Mouse (Mus musculus) hindbrain, postnatal 0 days (tissue): Measurements from ENCODE around the gene Clint1. TPM values are rescaled to one million over a fixed set of nuclear protein-coding genes. Genes with fewer than 3 reads are reported as not detected.

Source experiments
- ATAC-seq: fragments of 200-750 bp; cut with Nextera tagmentation; 2 replicates; pipeline ENCODE4 v1.8.0; 2017; ENCODE audit warnings: mild to moderate bottlenecking, moderate TSS enrichment, moderate library complexity
- DNase-seq: peaks from one replicate; pipeline ENCODE4 v3.0.0-alpha.2; 2015; ENCODE audit warnings: low spot score
- H3K27ac ChIP-seq: fragments of 300-500 bp; sonication (generic); 2 replicates; pipeline ENCODE4 v1.5.1; 2014; ENCODE audit warnings: mild to moderate bottlenecking
- H3K27me3 ChIP-seq: fragments of 300-500 bp; sonication (generic); 2 replicates; pipeline ENCODE4 v1.6.1; 2014; ENCODE audit warnings: low read length, mixed read lengths; ENCODE audit not compliant: insufficient read depth
- H3K36me3 ChIP-seq: fragments of 300-500 bp; sonication (generic); 2 replicates; pipeline ENCODE4 v1.6.1; 2014; ENCODE audit warnings: low read length, mixed read lengths; ENCODE audit not compliant: insufficient read depth
- H3K4me1 ChIP-seq: fragments of 300-500 bp; sonication (generic); 2 replicates; pipeline ENCODE4 v1.6.1; 2014; ENCODE audit warnings: antibody characterized with exemption, low read length, mixed read lengths; ENCODE audit not compliant: insufficient read depth
- H3K4me2 ChIP-seq: fragments of 300-500 bp; sonication (generic); 2 replicates; pipeline ENCODE4 v1.6.1; 2014; ENCODE audit warnings: low read depth, mild to moderate bottlenecking, low read length, moderate library complexity, mixed read lengths
- H3K4me3 ChIP-seq: fragments of 300-500 bp; sonication (generic); 2 replicates; pipeline ENCODE4 v1.5.1; 2014; ENCODE audit warnings: low read length
- H3K9ac ChIP-seq: fragments of 300-500 bp; sonication (generic); replicated peaks from 2 replicates; pipeline ENCODE4 v1.6.1; 2014; ENCODE audit warnings: mild to moderate bottlenecking, low read length, moderate library complexity, mixed read lengths
- H3K9me3 ChIP-seq: fragments of 300-500 bp; sonication (generic); 2 replicates; pipeline ENCODE4 v1.6.1; 2016; ENCODE audit warnings: low read length, mixed read lengths
- CTCF ChIP-seq: IDR thresholded peaks from 2 replicates; pipeline ENCODE4 v1.5.1; 2016; ENCODE audit warnings: antibody characterized with exemption, control low read depth, low read depth
- WGBS: fragments of 180-500 bp; shearing (Covaris S2); extraction: QIAGEN DNeasy Blood & Tissue Kit; methylation state at CpG from one replicate; pipeline ENCODE4 v1.1.7; 2014; 5-methylcytosine and 5-hydroxymethylcytosine counted together
- polyA plus RNA-seq: library from polyadenylated mRNA; unstranded; fragments of >200 nt; fragmentation: Nextera tagmentation; extraction: Ambion mirVana; gene quantifications from 2 replicates; pipeline ENCODE4 v1.2.1, GENCODE M21; 2015
- total RNA-seq: library from RNA; depleted of rRNA; stranded (reverse); fragments of >200 nt; gene quantifications from 2 replicates; pipeline ENCODE4 v1.2.3, GENCODE M21; 2014; rRNA removed

Clint1 gene
- total RNA-seq (26.5 and 30.4 TPM in 2 replicates), polyA plus RNA-seq (31.0 and 31.8 TPM in 2 replicates)

DNA sequence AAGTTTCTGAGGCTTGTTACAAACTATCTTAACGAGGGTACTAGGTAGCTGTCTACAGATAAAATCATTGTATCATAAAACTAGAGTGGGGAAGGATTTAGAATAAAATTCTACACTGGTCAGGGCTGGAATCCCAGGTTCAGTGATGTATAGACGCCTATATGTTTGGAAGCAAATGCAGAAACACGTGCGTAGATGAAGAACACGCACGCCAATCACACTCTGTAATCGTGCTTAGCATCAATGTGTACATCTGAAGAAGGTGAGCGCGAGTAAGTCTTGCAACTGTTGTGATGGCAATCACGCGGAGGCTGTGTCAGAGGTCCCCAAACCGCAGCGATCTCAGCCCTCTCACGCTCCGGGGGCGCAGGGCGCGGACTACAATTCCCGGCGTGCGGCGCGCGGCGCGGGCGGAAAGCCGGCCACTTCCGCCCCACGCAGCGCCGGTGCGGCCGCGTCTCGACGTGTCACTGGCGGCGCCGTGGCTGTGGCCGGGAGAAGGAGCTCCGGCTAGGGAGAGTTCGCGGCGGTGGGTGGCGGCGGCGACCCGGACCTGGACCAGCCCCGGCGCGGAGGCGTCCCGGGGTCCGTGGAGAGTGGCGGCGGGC lies at the start of gene Clint1:
TSS of gene Clint1 (plus strand) at position 536 of the 608 bp plus-strand sequence.
- Histone ChIP-seq H3K4me3 (peak within 1 kb of the TSS; percentile 95), H3K9me3 (no peaks in the 10 kb centered on the region), H3K27me3 (no peaks in the 10 kb centered on the region), H3K36me3 (no peaks in the 10 kb centered on the region), H3K4me2 (peak within 1 kb of the TSS; percentile 89), H3K27ac (peak within 1 kb of the TSS; percentile 79), H3K9ac (peak within 1 kb of the TSS; percentile 90), H3K4me1 (peaks cover 4% of the 10 kb centered on the region; the same call in 1 of the 2 replicates)
- ATAC-seq (peak; percentile 96), DNase-seq (peak; percentile 92)
- WGBS: under 1% methylated on average over 51 of the region's 57 CpGs
- TF ChIP-seq CTCF: no peak

DNA sequence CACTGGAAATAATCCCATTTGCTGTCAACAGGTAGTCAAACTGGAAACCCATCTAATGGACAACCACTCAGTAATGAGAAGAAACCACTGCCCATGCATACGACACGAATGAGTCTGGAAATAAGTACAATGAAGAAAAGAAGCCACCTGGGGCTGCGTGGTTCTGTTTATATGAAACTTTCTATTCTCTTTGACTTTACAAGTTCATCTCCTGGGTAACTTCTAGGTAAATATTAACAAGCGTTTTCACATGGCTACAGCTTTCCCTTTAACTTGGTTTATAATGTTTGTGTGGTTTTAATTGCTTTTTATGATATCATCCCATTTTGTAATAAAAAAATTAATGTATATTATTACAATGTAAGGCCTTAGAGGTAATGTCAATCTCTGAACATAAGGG lies 47.8 kb upstream of the Clint1 start:
- TF ChIP-seq CTCF: no peak
- no peak for ATAC-seq

DNA sequence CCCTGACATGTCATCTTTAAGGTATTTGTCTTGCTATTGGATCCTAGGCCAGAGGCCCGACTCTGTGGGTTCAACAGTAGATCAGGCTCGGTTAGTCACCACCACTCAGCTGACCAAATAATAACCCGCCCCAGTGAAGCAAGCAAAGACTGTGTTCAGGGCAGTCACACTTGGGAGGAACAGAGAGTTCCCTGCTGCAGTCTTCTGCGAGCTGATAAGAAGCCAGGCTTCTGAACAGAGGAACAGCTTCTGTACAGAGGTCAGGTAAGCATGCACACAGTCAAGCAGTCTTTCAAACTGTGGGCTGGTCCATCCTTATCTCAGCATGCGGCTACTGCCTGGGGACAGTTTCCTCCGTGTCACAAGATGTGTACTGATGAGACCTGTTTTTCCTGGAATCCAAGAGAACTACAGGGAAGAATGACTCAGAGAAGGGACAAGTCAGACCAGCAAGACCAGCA lies 46.5 kb upstream of the Clint1 start:
- 85% methylated on average over 6 of the region's 6 CpGs for WGBS
- DNase-seq (no peak), ATAC-seq (no peak)
- no peaks in the 10 kb centered on the region for H3K36me3 ChIP-seq
- H3K4me3 ChIP-seq: no peak overlapping the region
- H3K27ac ChIP-seq: no peak overlapping the region
- TF ChIP-seq CTCF: no peak
- H3K27me3 ChIP-seq: no peaks in the 10 kb centered on the region
- no peaks in the 10 kb centered on the region for H3K4me1 ChIP-seq
- no peak overlapping the region for H3K9ac ChIP-seq
- H3K4me2 ChIP-seq: no peak overlapping the region
- no peaks in the 10 kb centered on the region for H3K9me3 ChIP-seq

More for the DNA sequence above, 47.8 kb upstream of the Clint1 start:
- Histone ChIP-seq H3K27ac (no peak overlapping the region), H3K9me3 (no peaks in the 10 kb centered on the region), H3K4me1 (no peaks in the 10 kb centered on the region), H3K36me3 (no peaks in the 10 kb centered on the region), H3K27me3 (no peaks in the 10 kb centered on the region), H3K9ac (no peak overlapping the region), H3K4me2 (no peak overlapping the region), H3K4me3 (no peak overlapping the region)
- WGBS: 78% methylated on average over 4 of the region's 4 CpGs
- DNase-seq: no peak

DNA sequence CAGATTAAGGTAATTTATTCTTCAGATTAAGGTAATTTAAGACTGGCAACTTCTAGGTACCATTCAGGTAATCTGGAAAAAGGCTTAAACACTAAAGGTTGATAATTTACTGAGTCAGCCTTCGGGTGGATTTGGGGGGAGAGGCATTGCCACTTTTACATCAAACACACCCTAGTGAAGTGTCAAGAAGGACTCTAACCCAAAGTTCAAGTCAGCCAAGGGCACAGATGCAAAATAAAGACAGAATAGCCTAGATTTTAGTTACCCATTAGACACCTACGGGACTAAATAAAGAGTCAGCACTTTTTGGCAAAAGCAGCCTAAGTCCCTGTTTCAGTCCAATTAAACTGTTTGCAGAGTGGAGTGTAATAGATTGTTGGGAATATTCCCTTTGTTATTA lies 46.0 kb upstream of the Clint1 start:
- 88% methylated on average over 2 of the region's 2 CpGs for WGBS

DNA sequence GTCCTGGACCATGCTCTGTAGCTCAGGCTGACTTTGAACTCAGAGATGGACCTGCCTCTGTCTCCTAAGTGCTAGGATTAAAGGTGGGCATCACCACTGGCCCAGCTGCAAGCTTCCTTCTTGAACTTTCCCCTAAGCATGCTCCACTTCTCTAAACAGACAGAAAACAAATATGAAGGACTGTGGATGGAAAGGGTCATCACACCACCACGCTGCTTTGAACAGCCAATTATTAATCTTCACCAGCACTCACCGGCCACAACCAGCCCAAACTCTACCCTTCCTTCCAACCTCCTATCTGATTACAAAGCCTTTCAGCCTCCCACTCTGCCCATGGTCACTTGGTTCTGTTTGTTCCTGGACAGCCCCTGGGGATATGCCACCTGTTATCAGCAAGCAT lies 45.6 kb upstream of the Clint1 start:
- Histone ChIP-seq H3K27me3 (no peaks in the 10 kb centered on the region), H3K4me1 (no peaks in the 10 kb centered on the region), H3K27ac (no peak overlapping the region), H3K9me3 (no peaks in the 10 kb centered on the region), H3K36me3 (no peaks in the 10 kb centered on the region), H3K9ac (no peak overlapping the region), H3K4me2 (no peak overlapping the region), H3K4me3 (no peak overlapping the region)
- ATAC-seq (no peak), DNase-seq (no peak)
- TF ChIP-seq CTCF: no peak
- WGBS: 96% methylated on average over 2 of the region's 2 CpGs

More for the DNA sequence above, 46.0 kb upstream of the Clint1 start:
- DNase-seq (no peak), ATAC-seq (no peak)
- Histone ChIP-seq H3K36me3 (no peaks in the 10 kb centered on the region), H3K4me3 (no peak overlapping the region), H3K27ac (no peak overlapping the region), H3K9me3 (no peaks in the 10 kb centered on the region), H3K4me2 (no peak overlapping the region), H3K27me3 (no peaks in the 10 kb centered on the region), H3K4me1 (no peaks in the 10 kb centered on the region), H3K9ac (no peak overlapping the region)
- TF ChIP-seq CTCF: no peak

DNA sequence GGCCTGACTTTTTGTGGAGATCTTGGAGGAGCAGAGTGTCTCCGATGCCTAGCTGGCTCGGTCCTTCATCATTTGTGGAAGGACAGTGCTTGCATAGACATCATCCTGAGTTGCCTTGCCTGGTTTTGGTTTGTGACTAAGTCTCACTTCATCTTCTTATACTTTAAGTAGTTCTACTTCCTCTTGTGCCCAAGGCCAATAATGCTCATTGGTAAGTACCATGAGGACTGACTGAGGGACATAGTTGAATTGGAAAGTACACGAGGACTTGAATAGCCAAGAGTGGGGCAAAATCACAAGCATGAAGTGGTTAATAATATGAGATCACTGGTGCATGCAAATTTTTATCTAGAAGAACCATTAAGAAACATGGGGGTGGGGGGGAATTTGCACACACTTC lies 45.0 kb upstream of the Clint1 start:
- DNase-seq (no peak), ATAC-seq (no peak)
- Histone ChIP-seq H3K27ac (no peak overlapping the region), H3K4me3 (no peak overlapping the region), H3K4me1 (no peaks in the 10 kb centered on the region), H3K9me3 (no peaks in the 10 kb centered on the region), H3K27me3 (no peaks in the 10 kb centered on the region), H3K9ac (no peak overlapping the region), H3K4me2 (no peak overlapping the region), H3K36me3 (no peaks in the 10 kb centered on the region)
- TF ChIP-seq CTCF: no peak
- WGBS: 85% methylated on average over 3 of the region's 3 CpGs

DNA sequence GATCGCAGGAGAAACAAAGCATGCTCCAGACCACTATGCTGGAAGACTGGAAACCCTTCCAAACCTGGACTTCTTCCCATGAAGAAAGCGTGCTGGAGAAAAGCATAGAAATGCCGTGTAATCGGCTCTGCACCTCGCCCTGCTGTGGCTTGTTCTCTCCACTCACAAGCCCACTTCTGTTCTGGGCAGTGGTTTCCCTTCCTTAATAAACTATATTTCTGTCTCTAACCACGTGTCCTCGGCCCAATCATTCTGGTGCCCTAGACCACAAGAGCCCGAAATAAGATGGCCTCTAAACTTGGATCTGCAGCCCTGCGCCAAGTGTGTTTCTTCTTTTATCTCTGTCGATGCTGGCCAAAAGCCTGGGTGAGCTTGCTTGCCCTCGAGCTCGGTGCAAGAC lies 44.0 kb upstream of the Clint1 start:
- no peak for TF ChIP-seq CTCF
- Histone ChIP-seq H3K9me3 (no peaks in the 10 kb centered on the region), H3K9ac (no peak overlapping the region), H3K36me3 (no peaks in the 10 kb centered on the region), H3K4me2 (no peak overlapping the region), H3K4me1 (no peaks in the 10 kb centered on the region), H3K27me3 (no peaks in the 10 kb centered on the region), H3K27ac (no peak overlapping the region), H3K4me3 (no peak overlapping the region)
- 86% methylated on average over 12 of the region's 12 CpGs for WGBS
- no peak for ATAC-seq
- no peak for DNase-seq
